Mouse (Mus musculus): ENCODE measurements at regions not wholly inside any gene's neighbourhood (a gene's known extent, or its start where the extent isn't known, plus 50 kb on each side); places are given as distances from the start of the nearest gene placed in this dataset.

DNA sequence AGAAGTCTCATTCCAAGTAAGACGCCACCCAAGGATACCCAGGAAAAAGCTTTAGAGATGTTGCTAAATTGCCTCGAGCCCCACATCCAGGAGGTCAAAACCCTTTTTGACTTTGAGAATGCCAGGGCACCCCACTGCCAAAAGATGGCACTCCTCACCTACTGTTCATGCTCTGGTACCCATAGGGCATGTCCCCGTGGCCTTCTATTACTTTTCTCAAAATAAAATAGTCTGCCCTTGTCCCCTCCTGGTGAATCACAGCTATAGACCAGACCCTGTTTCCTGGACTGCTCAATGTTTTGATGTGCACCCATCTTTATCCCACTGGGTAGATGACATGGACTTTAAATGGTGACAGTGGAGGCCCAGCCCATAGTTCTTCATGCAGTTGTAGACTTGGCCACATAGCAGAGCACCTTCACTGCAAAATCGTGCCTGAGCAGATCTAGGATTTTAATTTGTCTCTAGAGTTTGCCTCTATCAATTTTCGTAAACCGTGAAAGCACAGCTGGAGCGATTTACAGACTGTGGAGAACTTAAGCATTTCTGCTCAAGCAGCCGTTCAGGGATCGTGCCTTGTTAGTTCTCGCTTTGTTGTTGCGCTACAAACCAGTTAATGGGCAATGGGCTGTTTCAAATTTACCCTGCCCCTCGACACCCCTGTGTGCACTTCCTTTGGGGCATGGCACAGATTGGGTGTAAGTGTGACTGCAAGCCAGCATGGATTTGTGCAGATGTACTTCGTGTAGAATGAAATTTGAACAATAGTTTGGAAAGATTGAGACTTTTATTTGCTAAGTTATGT lies 300.0 kb downstream of the Slc30a10 start:
- peak; percentile 47; the same call in 1 of the 2 replicates for TF ChIP-seq CTCF (IDR thresholded peaks at IDR 0.05; ENCODE audit: low read depth)
- no peak for TF ChIP-seq EP300 (IDR thresholded peaks at IDR 0.05; ENCODE audit: low read depth)
